Mouse (Mus musculus): ENCODE measurements at regions not wholly inside any gene's neighbourhood (a gene's known extent, or its start where the extent isn't known, plus 50 kb on each side); places are given as distances from the start of the nearest gene placed in this dataset.

DNA sequence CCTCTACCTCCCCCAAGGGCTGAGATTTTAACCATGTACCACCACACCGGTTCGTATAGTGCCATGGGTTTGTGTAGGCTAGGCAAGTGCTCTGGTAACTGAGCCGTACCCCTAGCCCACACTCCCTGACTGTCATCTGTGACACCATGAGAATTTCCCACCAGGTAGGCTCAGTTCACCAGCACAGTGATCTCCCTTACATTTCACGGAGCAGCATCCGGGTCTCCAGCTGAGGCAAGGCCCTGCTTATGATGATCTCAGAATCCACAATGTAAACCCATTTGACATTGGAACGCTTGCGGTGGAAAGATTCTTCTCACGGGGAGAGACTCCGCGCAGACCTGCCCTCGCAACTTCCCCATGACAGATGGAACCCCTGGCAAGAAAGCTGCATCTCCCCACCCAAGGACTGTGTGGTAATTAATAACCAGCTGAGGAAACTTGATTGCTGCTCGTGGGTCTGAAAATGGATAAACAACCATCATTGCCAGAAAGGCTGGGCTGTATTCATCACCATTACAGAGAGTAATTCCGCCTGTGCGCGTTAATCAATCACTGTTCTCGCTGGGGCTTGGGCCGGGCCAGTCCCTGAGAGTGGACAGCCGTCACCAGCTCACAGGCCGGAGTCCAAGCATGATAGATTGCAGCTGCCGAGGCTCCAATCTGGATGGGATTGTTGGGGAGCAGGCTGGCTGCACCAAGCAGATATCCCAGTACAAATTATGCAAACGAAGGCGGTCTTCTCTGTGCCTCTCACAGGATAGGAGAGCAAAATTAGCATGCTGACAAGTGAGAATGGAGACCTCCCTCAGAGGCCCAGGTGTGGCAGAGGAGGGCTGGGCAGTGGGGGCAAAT is 492.3 kb downstream of the Fam19a5 start:
- no peak for DNase-seq

DNA sequence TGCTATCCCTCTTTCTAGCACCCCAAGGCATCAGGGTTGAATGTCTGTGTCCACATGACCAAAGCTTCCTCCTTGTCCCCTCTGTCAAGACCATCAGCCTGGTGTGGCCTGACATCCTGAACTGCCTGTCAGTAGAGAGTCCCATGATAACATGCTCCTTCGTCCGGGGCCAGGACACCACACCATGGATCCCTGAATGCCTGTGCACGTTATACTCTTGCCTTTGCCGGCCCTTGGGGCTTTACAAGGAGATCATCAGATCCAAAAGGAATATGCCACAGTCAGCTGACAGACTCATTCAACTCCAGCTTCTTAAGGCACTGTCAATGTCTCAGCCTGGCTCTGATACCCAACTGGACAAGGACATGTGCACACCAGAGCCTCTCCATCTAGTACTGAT is 493.5 kb downstream of the Fam19a5 start:
- DNase-seq: no peak

DNA sequence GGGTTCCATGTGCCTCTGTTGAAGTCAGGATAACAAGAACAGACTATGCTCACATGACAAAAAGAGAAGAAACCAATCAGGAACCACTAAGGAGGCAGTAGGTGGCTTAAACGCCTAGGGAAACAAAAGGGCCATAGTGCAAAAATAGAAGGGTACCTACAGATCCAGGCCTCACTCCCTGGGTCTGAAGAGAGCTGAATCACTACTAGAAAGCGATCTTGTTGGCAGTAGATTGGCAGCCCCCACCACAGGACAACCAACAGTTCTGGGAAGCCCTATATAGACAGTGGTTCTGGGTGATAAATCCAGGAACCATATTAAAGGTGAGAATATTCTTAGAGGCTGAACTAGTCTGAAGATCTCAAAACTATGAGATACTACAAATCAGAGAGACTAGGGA is 498.7 kb downstream of the Fam19a5 start:
- no peak for DNase-seq

DNA sequence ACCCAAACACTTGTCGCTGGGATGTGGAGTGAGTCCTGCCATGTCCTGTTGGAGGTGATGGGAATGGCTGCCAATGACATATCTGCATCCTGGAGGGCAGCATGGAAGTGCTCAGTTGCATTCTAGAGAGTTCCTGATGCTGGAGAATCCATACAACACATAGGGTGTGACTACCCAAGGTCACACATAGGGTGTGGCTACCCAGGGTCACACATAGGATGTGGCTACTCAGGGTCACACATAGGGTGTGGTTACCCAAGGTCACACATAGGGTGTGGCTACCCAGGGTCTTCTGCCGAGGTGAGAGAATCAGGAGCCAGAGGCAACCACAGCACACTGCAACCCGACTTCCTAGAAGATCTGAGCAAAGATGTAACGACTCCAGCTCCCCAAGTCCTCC is 514.0 kb downstream of the Fam19a5 start:
- no peak for DNase-seq

DNA sequence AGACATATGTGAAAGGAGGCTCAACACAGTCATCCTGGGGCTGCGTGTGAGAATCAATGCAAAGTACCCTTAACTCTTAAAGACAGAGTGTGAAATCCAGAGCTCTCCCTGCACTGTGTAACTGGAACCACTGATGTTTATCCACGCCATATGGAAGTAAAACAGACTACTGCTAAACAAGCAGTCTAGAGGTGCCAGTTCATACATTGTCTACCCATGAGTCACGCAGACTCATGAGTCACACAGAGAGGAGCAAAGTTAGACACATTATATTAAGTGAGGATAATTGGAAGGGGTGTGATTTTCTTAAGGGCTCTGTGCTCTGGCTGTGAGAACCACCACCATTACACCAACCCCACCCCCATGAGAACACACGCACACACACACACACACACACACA is 516.8 kb downstream of the Fam19a5 start:
- DNase-seq: no peak

DNA sequence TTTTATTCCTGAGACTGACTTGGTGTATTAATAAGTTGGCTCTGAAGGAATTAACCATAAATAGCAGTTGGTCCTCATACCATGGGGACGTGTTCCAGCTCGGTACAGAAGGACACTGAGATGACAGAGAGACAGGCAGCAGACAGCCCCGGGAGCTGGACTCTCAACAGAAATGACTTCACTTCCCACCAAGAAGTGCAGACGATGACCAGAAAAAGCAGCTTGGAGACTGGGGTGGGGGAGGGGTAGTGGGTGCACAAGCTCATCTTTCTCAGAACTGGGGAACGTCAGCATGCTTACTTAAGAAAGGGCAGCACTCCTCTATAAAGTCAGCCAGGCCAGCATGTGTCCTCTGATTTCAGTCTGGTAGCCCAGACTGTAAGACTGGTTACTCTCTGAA is 518.9 kb downstream of the Fam19a5 start:
- no peak for DNase-seq

DNA sequence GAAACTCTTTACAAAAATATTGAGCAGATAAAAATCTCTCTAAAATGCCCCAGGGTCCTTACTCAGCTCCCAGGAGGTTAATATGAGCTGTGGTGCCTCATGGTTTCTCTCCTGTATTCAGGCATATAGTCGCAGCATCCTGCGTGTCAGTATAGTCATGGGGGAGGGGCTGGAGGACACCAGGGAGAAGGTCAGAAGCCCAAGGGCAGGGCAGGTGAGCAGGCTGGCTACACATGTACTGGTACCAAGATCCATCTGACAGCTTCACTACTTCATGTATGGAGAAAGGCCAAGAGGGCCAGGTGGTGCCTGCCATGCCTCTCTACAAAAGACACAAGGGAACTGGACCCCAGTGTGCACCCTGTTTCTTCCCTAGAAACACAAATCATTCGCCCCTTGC is 524.4 kb downstream of the Fam19a5 start:
- DNase-seq: no peak

DNA sequence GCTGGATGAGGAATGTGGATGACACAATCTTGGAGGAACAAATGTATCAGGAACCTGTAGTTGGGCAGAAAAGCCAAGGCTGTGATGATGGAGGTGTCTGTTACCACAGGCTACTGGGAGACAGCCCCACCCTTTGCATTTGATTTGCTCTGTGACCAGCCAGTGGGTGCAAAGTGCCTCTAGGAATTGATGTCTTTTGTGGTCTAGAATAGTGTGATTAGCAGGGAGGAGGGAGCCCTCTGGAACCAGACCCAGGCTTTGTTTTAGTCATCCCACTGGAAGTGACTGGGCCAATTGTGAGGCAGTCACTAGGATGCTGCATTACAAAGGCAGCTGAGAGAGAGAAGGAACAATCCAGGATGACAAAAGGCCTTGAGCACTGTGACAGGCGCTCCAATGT is 527.4 kb upstream of the Zdhhc25 start:
- no peak for DNase-seq

DNA sequence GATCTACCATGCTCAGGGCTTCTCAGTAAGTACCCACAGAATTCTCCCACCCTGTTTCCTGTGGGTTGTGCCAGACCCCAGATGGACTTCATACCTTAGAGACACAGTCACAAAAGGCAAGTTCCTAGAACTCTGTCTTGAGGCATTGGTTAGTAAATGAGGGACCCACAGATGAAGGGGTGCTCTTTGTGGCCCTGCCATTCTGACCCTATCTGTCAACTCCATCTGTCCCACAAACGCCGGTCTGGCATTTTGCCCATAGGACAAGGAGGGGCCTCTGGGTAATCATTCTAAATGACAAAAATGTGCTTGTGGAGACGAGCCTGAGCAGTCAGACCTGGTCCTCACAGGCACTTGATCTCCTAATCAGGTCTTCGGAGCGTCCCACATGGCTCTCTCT is 516.2 kb upstream of the Zdhhc25 start:
- no peak for DNase-seq

DNA sequence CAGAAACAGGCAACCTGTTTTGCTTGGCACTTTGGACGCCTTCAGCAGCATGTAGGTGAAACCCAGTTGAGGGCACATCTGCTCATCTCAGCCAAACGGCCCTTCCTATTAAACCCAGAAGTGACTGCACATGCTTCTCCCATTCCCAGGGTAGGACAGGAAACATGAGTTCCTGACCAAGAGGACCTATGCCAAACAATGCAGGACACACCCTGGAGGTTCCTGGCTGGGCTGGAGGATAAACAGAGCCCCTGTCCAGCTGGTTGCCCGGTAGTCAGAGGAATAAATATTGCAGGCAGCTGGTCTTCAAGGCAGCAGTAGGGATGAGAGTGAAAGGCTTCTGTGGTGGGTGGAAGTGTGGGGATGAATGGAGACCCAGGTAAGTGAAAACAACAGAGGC is 514.5 kb upstream of the Zdhhc25 start:
- no peak for DNase-seq

DNA sequence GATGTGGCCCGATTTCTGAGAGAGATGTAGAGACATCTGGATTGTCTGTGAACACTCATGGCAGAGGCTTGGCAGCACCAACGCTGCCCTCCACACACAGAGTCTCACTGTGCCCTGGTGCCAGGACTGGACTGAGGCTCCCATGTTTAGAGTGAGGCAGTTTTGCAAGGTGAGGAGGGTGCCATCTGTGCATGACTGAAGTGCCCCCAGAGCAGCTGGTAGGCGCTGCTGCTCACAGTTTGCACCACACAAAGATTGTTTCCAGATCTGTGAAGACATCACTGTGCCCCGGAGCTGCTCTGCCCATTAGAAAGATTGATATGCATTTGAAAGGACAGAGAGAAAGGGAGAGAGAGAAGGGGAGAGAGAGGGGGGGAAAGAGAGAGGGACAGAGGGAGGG is 510.6 kb upstream of the Zdhhc25 start:
- DNase-seq: no peak

DNA sequence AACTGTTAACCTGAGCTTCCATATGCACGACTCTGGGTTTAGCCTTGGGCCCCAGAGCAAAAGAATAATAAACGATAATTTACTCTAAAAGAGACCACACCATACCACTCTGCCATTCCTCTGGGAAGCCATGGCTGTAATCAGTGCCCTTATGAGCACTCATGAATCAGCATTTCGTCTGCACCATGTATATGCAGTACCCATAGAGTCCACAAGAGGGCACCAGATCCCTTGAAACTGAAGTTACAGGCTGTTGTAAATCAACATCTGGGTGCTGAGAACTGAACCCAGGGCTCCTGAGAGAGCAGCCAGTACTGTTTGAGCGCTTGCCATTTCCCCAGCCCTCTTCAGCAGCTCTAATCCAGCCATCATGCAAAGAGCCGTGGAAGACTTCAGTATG is 508.7 kb upstream of the Zdhhc25 start:
- DNase-seq: no peak

DNA sequence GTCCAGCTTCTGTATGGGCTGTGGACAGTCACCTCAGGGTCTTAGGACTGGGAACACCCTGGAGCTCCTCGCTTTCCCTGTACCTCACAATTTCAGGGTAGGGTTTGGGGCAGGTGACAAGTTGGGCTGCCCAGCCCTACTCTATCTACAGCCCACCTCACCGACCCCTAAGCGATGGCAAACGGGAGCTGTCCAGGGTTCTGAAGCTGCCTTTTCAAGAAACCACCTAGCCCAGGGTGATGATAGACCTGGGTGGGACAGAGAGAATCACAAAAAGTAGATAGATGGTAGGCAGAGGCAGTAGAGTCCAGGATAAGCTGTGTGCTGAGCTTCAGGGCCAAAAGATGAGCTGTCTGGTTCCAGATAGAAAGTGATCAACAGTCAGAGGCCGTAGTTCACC is 479.7 kb upstream of the Zdhhc25 start:
- peak; percentile 5 for DNase-seq

DNA sequence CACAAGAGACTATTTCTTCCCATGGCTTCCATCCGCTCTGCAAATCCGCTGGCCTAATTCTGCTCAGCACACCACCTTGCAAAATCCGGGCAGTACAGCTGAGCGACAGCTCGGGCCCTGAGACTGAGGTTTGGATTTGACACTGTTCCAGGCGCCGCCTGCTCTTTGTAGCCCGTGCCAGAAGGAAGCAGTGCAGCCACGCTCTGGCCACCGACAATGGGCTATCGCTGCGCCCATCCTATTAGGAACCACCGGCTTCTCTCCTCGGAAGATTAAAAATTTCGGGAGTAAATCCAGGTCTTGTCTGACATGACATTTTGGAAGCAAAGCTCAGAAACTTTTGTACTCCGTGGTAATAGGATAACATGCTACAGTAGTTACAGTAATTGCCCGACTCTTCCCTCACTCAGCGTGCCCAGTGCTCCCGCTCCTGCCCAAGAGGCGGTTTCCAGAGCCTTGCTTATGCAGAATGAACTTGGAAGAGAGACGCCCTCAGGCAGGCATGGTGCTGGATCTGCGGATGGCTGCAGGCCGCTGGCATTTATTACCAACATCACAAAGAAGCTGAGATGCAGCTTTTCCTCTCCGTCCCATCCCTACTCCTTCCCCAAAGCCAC is 476.1 kb upstream of the Zdhhc25 start:
- DNase-seq: no peak

DNA sequence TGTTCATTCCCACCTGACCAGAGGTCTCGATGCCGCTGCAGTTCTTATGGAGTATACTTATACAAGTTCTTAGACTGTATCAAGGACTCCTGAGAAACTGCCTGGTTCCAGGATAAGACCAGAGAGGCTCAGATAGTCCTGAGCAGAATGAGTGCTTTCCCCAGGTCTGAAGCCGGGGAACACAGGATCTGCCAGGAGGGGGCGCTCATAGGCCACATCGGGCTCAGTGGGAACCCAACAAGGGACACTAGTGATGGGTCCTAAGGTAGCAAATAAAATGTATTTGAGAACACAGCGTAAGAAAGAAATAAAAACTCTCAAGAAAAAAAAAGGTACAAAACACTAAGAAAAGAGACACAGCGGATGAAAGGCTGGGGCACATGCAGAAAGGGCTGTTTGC is 454.0 kb upstream of the Zdhhc25 start:
- peak; percentile 21 for DNase-seq

DNA sequence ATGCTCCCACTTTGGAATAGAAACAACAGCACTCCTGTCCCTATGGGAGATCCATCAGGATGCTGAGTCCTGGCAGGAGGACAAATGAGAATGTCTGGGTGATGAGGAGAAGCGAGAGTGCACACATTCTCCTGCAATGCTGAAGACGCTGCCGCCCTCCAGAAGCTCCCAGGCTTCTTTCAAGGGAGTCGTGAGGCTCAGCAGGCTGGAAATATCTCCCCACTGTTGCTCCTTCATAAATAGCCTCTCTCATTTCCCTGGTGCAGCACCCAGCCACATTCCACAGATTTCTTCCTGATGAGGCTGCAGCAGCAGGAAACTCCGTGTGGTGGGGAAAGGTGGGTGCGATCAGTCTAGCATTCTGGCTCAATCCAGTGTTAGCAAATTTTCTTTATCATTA is 448.9 kb upstream of the Zdhhc25 start:
- no peak for DNase-seq

DNA sequence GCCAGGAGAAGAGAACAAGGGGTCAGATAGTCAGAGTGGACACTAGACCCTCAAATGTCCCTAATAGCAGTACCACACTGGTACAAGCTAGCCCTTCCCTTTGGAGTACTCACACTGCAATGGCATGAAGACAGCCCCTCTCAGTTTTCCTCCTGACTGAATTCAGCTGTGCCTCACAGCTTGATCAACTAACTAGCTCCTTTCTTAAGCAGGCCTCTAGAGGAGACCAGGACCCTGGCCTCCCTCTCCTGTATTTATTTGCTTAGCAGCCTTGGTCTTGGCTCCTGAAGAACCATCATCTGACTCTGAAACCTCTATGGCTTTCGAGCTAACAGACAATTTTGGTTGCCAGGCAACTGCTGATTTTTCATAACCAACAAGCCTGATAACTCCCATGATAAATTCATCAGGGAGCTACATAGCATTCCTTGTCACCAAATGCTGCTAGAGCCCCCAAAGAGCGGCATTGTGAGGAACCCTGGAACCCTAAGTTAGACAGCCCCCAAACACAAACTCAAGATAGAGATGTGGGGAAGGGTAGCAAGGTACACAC is 440.4 kb upstream of the Zdhhc25 start:
- DNase-seq: no peak

DNA sequence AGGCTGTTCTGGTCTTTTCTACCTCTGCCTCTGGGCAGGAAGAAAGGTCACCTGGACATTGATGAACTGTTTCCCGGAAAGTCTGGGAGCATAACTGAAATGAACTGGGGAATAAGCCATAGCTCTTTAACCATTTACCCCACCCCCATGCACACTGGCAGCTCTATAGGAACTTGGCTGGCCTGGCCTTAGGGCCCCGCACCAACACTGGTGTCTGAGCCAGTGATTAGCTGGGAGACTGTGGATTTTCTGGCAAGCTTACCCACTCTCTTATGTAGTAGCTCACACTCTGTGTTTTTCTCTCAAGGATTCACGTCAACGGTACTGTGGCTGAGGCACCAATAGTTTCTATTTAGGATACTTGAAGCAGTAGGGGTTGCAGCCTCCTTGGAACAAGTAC is 439.8 kb upstream of the Zdhhc25 start:
- DNase-seq: no peak

DNA sequence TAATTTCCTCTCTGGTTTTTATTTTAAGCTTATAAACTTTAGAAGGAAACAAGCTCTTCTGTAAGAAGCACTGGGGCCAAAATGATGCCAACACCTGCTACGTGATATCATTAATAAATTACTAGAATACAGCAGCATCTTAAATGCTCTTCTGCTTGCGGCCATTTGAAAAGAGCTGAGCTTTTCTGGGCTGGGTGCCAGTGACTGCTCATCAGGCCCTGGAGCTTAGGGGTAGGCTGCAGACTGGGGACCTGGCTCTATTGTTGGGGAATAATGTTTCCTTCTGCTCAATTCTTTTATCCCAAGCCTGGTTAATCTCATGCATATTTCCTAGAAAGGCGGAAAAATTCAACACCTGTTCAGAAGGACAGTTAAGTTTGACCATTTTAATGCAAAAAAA is 436.7 kb upstream of the Zdhhc25 start:
- DNase-seq: no peak

DNA sequence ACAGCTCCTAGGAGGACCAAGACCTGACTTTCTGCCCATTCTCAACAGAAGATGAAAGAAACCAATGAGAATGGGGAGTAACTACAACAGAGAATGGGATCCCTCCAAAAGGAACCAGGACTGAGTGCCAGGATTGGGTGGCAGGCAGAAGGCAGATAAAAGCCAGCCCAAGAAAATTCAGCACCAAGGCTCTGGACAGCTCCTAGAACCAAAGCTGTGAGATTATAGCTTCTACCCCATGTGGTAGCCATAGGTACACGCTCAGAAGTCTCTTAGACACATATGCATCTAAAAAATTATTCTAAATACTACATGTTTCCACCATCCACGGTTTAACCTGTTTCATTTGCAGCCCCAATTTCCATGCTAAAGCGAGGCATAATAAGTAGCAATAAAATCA is 425.8 kb upstream of the Zdhhc25 start:
- peak; percentile 58 for DNase-seq

DNA sequence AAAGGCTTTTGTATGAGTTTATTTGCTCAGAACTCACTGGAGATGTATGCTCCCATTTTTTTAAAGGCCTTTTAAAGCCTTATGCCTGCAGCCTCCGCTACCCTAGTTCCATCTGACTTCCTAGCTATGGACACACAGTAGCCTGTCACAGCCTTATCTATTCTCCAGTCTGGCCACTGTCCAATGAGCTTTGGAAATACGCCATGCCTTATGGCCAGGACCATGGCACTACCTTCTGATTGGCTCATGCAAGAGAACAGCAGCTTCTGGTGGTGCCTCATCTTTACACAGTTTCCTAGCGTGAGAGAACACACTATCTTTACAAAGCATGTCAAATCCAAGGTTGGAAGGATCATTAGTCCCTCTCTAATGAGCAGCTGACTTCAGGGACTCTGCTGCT is 424.1 kb upstream of the Zdhhc25 start:
- no peak for DNase-seq

DNA sequence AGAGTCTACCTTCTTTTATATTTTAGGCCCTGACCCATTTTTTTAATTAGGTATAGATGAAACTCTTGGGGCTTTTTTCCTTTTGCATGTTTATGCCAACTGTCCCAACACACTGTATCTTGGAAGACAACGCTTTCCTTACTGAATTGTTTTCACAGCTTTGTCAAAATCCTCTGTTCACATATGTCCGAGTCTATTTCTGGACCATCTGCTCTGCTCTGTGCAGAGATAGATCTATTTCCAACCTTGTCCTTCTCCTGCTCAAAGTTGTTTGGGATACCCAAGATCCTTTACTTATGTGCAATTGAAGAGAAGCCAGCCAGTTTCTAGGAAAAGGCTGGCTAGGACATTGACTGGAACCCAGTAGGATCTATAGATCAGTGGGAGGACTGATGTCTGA is 403.6 kb upstream of the Zdhhc25 start:
- no peak for DNase-seq

DNA sequence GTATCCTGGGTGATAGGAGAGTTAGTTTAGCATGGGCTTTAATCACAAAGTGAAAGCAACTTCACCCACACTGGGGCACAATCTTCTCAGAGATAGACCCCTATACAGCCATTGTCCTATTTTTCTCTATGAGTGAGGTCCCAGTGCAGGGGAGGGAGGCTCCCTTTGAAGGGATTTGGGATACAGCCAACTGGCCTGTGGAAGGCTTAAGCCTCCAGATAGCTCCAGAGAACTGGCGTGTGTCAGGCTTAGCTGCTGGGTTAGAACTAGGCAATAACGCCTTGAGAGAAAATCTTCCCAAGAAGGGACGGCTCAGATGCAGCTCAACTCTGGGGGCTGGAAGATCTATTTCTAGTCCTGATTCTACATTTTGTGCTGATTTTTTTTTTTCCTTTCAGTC is 397.4 kb upstream of the Zdhhc25 start:
- no peak for DNase-seq

DNA sequence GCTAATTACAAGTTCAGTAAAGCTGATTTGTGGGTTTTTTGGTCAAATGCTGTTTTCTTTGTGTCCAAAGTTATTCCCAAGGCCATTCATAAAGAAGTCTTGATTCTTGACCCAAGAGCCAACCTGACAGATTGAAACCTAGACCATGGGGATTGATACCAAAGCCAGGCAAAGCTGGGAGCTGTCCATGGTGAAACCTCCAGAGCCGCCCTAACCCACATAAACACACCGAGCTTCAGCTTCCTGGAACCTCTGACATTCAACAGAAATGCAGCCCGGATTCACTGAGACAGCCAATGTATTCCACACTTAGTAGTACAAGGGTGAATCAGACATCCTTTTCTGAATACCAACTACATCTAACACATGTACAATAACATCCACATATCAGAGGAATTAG is 386.7 kb upstream of the Zdhhc25 start:
- DNase-seq: peak; percentile 11

All from heart, postnatal 4 days (tissue).